Mouse (Mus musculus) bone marrow macrophage, adult 2 months (primary cell): ENCODE measurements at regions not wholly inside any gene's neighbourhood (a gene's known extent, or its start where the extent isn't known, plus 50 kb on each side); places are given as distances from the start of the nearest gene placed in this dataset.

Experiments
- CTCF ChIP-seq: IDR thresholded peaks from 2 replicates; pipeline ENCODE4 v1.5.1; 2012; ENCODE audit warnings: low read depth, mild to moderate bottlenecking, low read length, moderate library complexity
- POLR2A ChIP-seq: IDR thresholded peaks from 2 replicates; pipeline ENCODE4 v1.6.1; 2012; ENCODE audit warnings: mild to moderate bottlenecking, low read depth, low read length, borderline replicate concordance

DNA sequence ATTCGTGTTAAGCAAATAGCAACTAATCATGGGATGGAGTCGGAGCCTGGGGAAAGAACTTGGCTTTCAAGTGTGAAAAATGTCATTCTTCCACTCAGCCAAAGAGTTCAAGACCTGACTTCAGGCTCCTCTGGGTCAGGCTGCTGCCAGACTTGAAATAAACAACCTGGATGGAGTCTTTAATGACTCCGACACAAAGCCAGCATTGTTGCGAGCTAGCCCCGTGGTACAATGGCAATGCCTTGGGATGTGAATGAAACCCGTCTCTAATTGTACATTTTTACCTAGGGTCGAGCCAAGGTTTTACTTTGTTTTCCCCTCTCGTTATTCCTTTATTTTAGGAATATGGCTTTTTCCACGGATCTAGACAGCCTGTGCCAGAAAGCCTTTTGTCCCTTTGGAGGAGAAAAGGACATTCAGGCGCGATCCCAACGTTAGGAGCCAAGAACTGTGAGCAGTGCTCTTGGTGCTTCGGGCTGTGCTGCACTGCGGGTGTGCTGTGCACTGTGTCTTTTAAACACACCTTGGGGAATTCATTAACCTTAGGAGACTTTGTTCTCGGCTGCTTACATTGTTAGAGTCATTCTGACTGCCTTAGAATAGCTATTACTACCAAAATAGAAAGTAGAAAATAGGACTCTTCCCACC, 398.1 kb downstream of the Cd83 start:
- TF ChIP-seq CTCF: no peak
- no peak for TF ChIP-seq POLR2A
